Mouse (Mus musculus): ENCODE data around the gene Il21. TPM values are rescaled to one million over a fixed set of nuclear protein-coding genes. Genes with fewer than 3 reads are reported as not detected.

Gene Il21
- total and polyA plus RNA-seq, 3 experiments: not detected

DNA sequence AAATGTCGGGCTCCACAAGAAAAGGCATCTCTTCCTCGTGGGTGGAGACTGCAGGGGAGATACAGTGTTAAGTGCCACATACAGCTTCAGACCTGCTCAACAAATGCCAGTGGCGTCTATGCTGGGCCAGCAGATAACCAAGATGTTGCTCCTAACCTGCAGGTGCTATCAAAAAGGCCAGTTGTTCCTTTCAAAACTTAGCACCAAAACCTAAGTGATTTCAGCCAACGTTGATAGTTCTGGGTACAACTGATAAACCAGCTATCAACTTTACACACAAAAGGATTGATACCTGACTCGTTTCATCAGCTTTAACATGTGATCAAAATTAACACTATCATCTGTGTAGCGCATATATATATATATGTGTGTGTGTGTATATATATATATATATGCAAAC is 42.2 kb upstream of the Il21 start:
- Histone ChIP-seq H3K4me2 (ENCODE audit: insufficient read depth, low read depth, poor library complexity, severe bottlenecking) (no peak overlapping the region), H3K27me3 (replicated peaks) (no peaks in the 10 kb centered on the region), H3K9me3 (replicated peaks; ENCODE audit: low read length) (no peaks in the 10 kb centered on the region), H3K36me3 (replicated peaks in 1 of 2; ENCODE audit: control insufficient read depth in 1 of 2, insufficient read depth in 1 of 2, low read length in 1 of 2) (no peaks in the 10 kb centered on the region), H3K9ac (ENCODE audit: insufficient read depth, low read depth) (no peak overlapping the region), H3K79me2 (replicated peaks; ENCODE audit: control insufficient read depth, extremely low read depth, insufficient read depth, poor library complexity, severe bottlenecking) (no peaks in the 10 kb centered on the region), H3K27ac (ENCODE audit: insufficient read depth, low read depth) (no peak overlapping the region), H3K4me3 (replicated peaks in 1 of 3; ENCODE audit: low read depth in 2 of 3, low read length in 2 of 3, poor library complexity in 1 of 3) (no peak overlapping the region), H3K4me1 (ENCODE audit: control insufficient read depth in 1 of 2, insufficient read depth in 2 of 2) (peaks cover 0 to 8% of the 10 kb centered on the region in 2 experiments; a peak in 2 of 4 replicates)
- dilution Hi-C loops (cut with MboI; ENCODE audit: extremely low pct_ligation_motif_present, extremely low pct_unique_long_range_greater_than_20kb, low sequenced_read_pairs) (no loop called here), in situ Hi-C loops (cut with MboI; ENCODE audit: low pct_ligation_motif_present, low pct_unique_long_range_greater_than_20kb, low sequenced_read_pairs) (no loop called here)
- no peak for DNase-seq (ENCODE audit: extremely low read depth)
- TF ChIP-seq BHLHE40 (IDR thresholded peaks at IDR 0.05; ENCODE audit: low read depth, low read length) (no peak), USF2 (conservative IDR thresholded peaks at IDR 0.05; ENCODE audit: low read depth, low read length) (no peak), MXI1 (IDR thresholded peaks at IDR 0.05; ENCODE audit: low read depth, low read length) (no peak), JUN (IDR thresholded peaks at IDR 0.05; ENCODE audit: insufficient read depth, low read depth, low read length) (no peak), POLR2AphosphoS2 (IDR thresholded peaks at IDR 0.05; ENCODE audit: low read depth, low read length) (no peak), E2F4 (IDR thresholded peaks at IDR 0.05; ENCODE audit: insufficient replicate concordance, low read depth, low read length) (no peak), EP300 (IDR thresholded peaks at IDR 0.05; ENCODE audit: low read length) (no peak), ELF1 (IDR thresholded peaks at IDR 0.05; ENCODE audit: low read depth, low read length) (no peak), GABPA (IDR thresholded peaks at IDR 0.05; ENCODE audit: insufficient replicate concordance, low read depth, low read length) (no peak), POLR2A (IDR thresholded peaks at IDR 0.05; ENCODE audit: low read depth, low read length) (no peak), MYC (IDR thresholded peaks at IDR 0.05; ENCODE audit: low read depth, low read length) (no peak), KAT2A (IDR thresholded peaks at IDR 0.05; ENCODE audit: insufficient replicate concordance, low read length) (no peak), CTCF (conservative IDR thresholded peaks at IDR 0.05 in 1 of 2, IDR thresholded peaks at IDR 0.05 in 1 of 2; ENCODE audit: low read depth in 2 of 2, low read length in 2 of 2) (no peak), MAFK (IDR thresholded peaks at IDR 0.05; ENCODE audit: insufficient replicate concordance, low read length) (no peak), NELFE (IDR thresholded peaks at IDR 0.05; ENCODE audit: low read depth, low read length) (no peak), PAX5 (IDR thresholded peaks at IDR 0.05; ENCODE audit: low read length) (no peak), MEF2A (IDR thresholded peaks at IDR 0.05; ENCODE audit: borderline replicate concordance, low read depth, low read length) (no peak)

DNA sequence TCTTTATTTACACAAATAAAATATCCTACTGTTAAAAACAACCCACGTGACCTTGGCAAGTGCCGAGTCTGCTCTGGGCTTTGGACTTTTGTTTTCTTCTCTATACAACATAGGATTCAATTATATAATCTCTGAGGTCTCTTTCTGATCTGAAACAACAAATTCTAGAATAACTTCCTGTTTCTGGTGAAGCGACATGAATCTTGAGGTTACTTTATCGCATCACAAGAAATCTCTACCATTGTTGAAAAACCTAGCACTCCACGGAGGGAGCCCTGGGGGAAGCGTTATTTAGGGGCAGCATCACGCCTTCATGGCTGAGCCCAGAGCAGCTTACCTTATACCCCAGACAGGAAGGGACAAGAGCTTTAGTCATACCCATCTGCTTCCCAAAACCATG is 40.7 kb upstream of the Il21 start:
- H3K9me3 ChIP-seq (replicated peaks; ENCODE audit: low read length): no peaks in the 10 kb centered on the region
- TF ChIP-seq ZNF384 (IDR thresholded peaks at IDR 0.05; ENCODE audit: low read depth, low read length) (no peak), ZMIZ1 (IDR thresholded peaks at IDR 0.05; ENCODE audit: low read depth, low read length) (no peak), CTCF (conservative IDR thresholded peaks at IDR 0.05 in 1 of 2, IDR thresholded peaks at IDR 0.05 in 1 of 2; ENCODE audit: low read depth in 2 of 2, low read length in 2 of 2) (no peak), EP300 (IDR thresholded peaks at IDR 0.05; ENCODE audit: low read length) (no peak), POLR2AphosphoS2 (IDR thresholded peaks at IDR 0.05; ENCODE audit: low read depth, low read length) (no peak), NELFE (IDR thresholded peaks at IDR 0.05; ENCODE audit: low read depth, low read length) (no peak), KAT2A (IDR thresholded peaks at IDR 0.05; ENCODE audit: insufficient replicate concordance, low read length) (no peak), POLR2A (IDR thresholded peaks at IDR 0.05; ENCODE audit: low read depth, low read length) (no peak), RAD21 (IDR thresholded peaks at IDR 0.05; ENCODE audit: low read depth, low read length) (no peak), BHLHE40 (IDR thresholded peaks at IDR 0.05; ENCODE audit: low read depth, low read length) (no peak), MAFK (IDR thresholded peaks at IDR 0.05; ENCODE audit: insufficient replicate concordance, low read length) (no peak), MAX (IDR thresholded peaks at IDR 0.05; ENCODE audit: low read length) (no peak), NRF1 (IDR thresholded peaks at IDR 0.05; ENCODE audit: low read depth, low read length) (no peak), MEF2A (IDR thresholded peaks at IDR 0.05; ENCODE audit: borderline replicate concordance, low read depth, low read length) (no peak), SIN3A (IDR thresholded peaks at IDR 0.05; ENCODE audit: low read length) (no peak), PAX5 (IDR thresholded peaks at IDR 0.05; ENCODE audit: low read length) (no peak)

More for the DNA sequence above, 40.7 kb upstream of the Il21 start:
- no peak overlapping the region for H3K9ac ChIP-seq (ENCODE audit: insufficient read depth, low read depth)
- H3K79me2 ChIP-seq (replicated peaks; ENCODE audit: control insufficient read depth, extremely low read depth, insufficient read depth, poor library complexity, severe bottlenecking): no peaks in the 10 kb centered on the region
- H3K4me1 ChIP-seq (ENCODE audit: control insufficient read depth in 1 of 2, insufficient read depth in 2 of 2): peaks cover 0 to 21% of the 10 kb centered on the region in 2 experiments; a peak in 2 of 4 replicates
- in situ Hi-C loops (cut with MboI; ENCODE audit: low pct_ligation_motif_present, low pct_unique_long_range_greater_than_20kb, low sequenced_read_pairs): no loop called here
- no peaks in the 10 kb centered on the region for H3K36me3 ChIP-seq (replicated peaks in 1 of 2; ENCODE audit: control insufficient read depth in 1 of 2, insufficient read depth in 1 of 2, low read length in 1 of 2)
- no peaks in the 10 kb centered on the region for H3K27me3 ChIP-seq (replicated peaks)
- no peak overlapping the region for H3K4me3 ChIP-seq (replicated peaks in 1 of 3; ENCODE audit: low read depth in 2 of 3, low read length in 2 of 3, poor library complexity in 1 of 3)
- no peak overlapping the region for H3K4me2 ChIP-seq (ENCODE audit: insufficient read depth, low read depth, poor library complexity, severe bottlenecking)
- H3K27ac ChIP-seq (ENCODE audit: insufficient read depth, low read depth): no peak overlapping the region
- no peak for DNase-seq (ENCODE audit: extremely low read depth)
- dilution Hi-C loops (cut with MboI; ENCODE audit: extremely low pct_ligation_motif_present, extremely low pct_unique_long_range_greater_than_20kb, low sequenced_read_pairs): no loop called here
